Mouse (Mus musculus) thymus, adult 2 months (tissue): ENCODE measurements around the gene Gm49711.

Experiments
- CTCF ChIP-seq: fragments of 200-500 bp; IDR thresholded peaks from 2 replicates; pipeline ENCODE4 v1.5.1; 2012; ENCODE audit warnings: mild to moderate bottlenecking, control low read depth, low read length, moderate library complexity, borderline replicate concordance; ENCODE audit not compliant: control insufficient read depth, poor library complexity, insufficient read depth; ENCODE audit errors: extremely low read depth
- POLR2A ChIP-seq: fragments of 200-500 bp; IDR thresholded peaks from 2 replicates; pipeline ENCODE4 v1.6.1; 2012; ENCODE audit warnings: mild to moderate bottlenecking, low read length, control low read depth, moderate library complexity; ENCODE audit not compliant: control insufficient read depth, poor library complexity, insufficient read depth; ENCODE audit errors: extremely low read depth

GRCm38 (mm10) chr16:92102115-92102514 is 44.0 kb downstream of the Gm49711 start:
- TF ChIP-seq POLR2A (no peak), CTCF (no peak)
